Mouse (Mus musculus) large intestine, adult 2 months (tissue): ENCODE results near the gene Nfu1. TPM values are rescaled to one million over a fixed set of nuclear protein-coding genes. Genes with fewer than 3 reads are reported as not detected.

Experiments used
- DNase-seq: peaks from one replicate; pipeline ENCODE4 v3.0.0-alpha.2; 2012; ENCODE audit warnings: low read depth, low spot score
- WGBS: fragments of 180-500 bp; shearing (Covaris S2); methylation state at CpG from one replicate; pipeline ENCODE4 v1.1.7; 2018; 5-methylcytosine and 5-hydroxymethylcytosine counted together
- polyA plus RNA-seq: library from polyadenylated mRNA; depleted of rRNA; stranded (reverse); fragments of >200 nt; gene quantifications from 2 replicates; pipeline ENCODE4 v1.2.3, GENCODE M21; 2012; rRNA removed

Gene Nfu1
- polyA plus RNA-seq = 61.9 and 67.0 TPM in 2 replicates

GRCm38 (mm10) chr6:87008887-87009286, at the start of gene Nfu1:
TSS of gene Nfu1 (plus strand) at chr6:87009236.
- DNase-seq = no peak
- 78% methylated on average over 6 of the region's 6 CpGs for WGBS

- DNase-seq = no peak
- WGBS = 76% methylated on average over 7 of the region's 7 CpGs
Measured at GRCm38 (mm10) chr6:86963987-86964685, 44.9 kb upstream of the Nfu1 start.

- 84% methylated on average over 2 of the region's 2 CpGs for WGBS
- DNase-seq = no peak
Measured at GRCm38 (mm10) chr6:86967166-86967565, 41.9 kb upstream of the Nfu1 start.

GRCm38 (mm10) chr6:86973956-86974355, 35.1 kb upstream of the Nfu1 start:
- DNase-seq = no peak
- 80% methylated on average over 4 of the region's 4 CpGs for WGBS

- no peak for DNase-seq
- WGBS = 61% methylated on average over 8 of the region's 8 CpGs
Measured at GRCm38 (mm10) chr6:86978156-86978908, 30.7 kb upstream of the Nfu1 start.

- DNase-seq = no peak
- WGBS = 45% methylated on average over 6 of the region's 6 CpGs
Measured at GRCm38 (mm10) chr6:86978909-86979265, 30.1 kb upstream of the Nfu1 start.

GRCm38 (mm10) chr6:86981206-86981605, 27.8 kb upstream of the Nfu1 start:
- no peak for DNase-seq
- 90% methylated on average over 2 of the region's 2 CpGs for WGBS

- DNase-seq = no peak
- 79% methylated on average over 8 of the region's 8 CpGs for WGBS
Measured at GRCm38 (mm10) chr6:86985314-86986106, 23.5 kb upstream of the Nfu1 start.

- WGBS = 85% methylated on average over 6 of the region's 6 CpGs
- DNase-seq = no peak
Measured at GRCm38 (mm10) chr6:86989576-86989975, 19.5 kb upstream of the Nfu1 start.

GRCm38 (mm10) chr6:86991041-86991440, 18.0 kb upstream of the Nfu1 start:
- no peak for DNase-seq
- WGBS = 90% methylated on average over 3 of the region's 3 CpGs

- 92% methylated on average over 8 of the region's 8 CpGs for WGBS
- DNase-seq = no peak
Measured at GRCm38 (mm10) chr6:86992349-86992748, 16.7 kb upstream of the Nfu1 start.

GRCm38 (mm10) chr6:86994254-86994653, 14.8 kb upstream of the Nfu1 start:
- WGBS = 85% methylated on average over 4 of the region's 4 CpGs
- no peak for DNase-seq

- 75% methylated on average over 5 of the region's 5 CpGs for WGBS
- no peak for DNase-seq
Measured at GRCm38 (mm10) chr6:86996629-86997307, 12.3 kb upstream of the Nfu1 start.

GRCm38 (mm10) chr6:86997360-86997759, 11.7 kb upstream of the Nfu1 start:
- no peak for DNase-seq
- 95% methylated on average over 6 of the region's 6 CpGs for WGBS

- 72% methylated on average over 6 of the region's 6 CpGs for WGBS
- no peak for DNase-seq
Measured at GRCm38 (mm10) chr6:87001995-87002394, 7.0 kb upstream of the Nfu1 start.

GRCm38 (mm10) chr6:87002521-87003055, 6.4 kb upstream of the Nfu1 start:
- 43% methylated on average over 8 of the region's 8 CpGs for WGBS
- no peak for DNase-seq

- no peak for DNase-seq
- 85% methylated on average over 2 of the region's 2 CpGs for WGBS
Measured at GRCm38 (mm10) chr6:87004099-87004498, 4.9 kb upstream of the Nfu1 start.

GRCm38 (mm10) chr6:87005577-87005976, 3.5 kb upstream of the Nfu1 start:
- DNase-seq = no peak

GRCm38 (mm10) chr6:87009692-87010328, 774 bp downstream of the Nfu1 start:
- peak; percentile 82 for DNase-seq
- under 1% methylated on average over 36 of the region's 36 CpGs for WGBS
